8 mouse cellular contexts compared by ENCODE assay signal in genomic region chr8:83737852-83738562, GRCm38 (mm10). TPM values are rescaled to one million over a fixed set of nuclear protein-coding genes. Genes with fewer than 3 reads are reported as not detected.
A peak's percentile ranks its signal among the peaks of the same experiment; 100 is the strongest.
DNase-seq lines count a peak whose midpoint lies in the region; ATAC-seq and TF ChIP-seq lines count a peak whose summit lies in the region.

No protein-coding gene starts in this region.

- peak overlapping the region; percentile 6; the same call in 1 of the 2 replicates for H3K4me3 ChIP-seq in liver, adult 2 months (ENCODE audit: insufficient read depth, low read depth, low read length)

- WGBS in liver, adult 2 months, result 41% methylated on average over 4 of the region's 4 CpGs

- H3K9ac ChIP-seq in liver, adult 2 months (ENCODE audit: low read depth, low read length), result peak overlapping the region; percentile 29

- no peaks in the 10 kb centered on the region for H3K36me3 ChIP-seq in liver, adult 2 months (ENCODE audit: control insufficient read depth, insufficient read depth, low read length)

- TF ChIP-seq POLR2A in liver, adult 2 months (IDR thresholded peaks at IDR 0.05; ENCODE audit: extremely low read depth, insufficient read depth, low read length), result no peak

- peak; percentile 33 for DNase-seq in ovary, adult 18-20 months (ENCODE audit: low spot score)
- no peak for DNase-seq in ovary, postnatal 10 days (ENCODE audit: low spot score)
- DNase-seq in brain, adult 2 months (ENCODE audit: low read depth, low spot score), result peak; percentile 57
- DNase-seq in heart, postnatal 10 days, result peak; percentile 74 to 80
- peak; percentile 45 for DNase-seq in liver, adult 2 months (ENCODE audit: extremely low read depth, low read depth, low spot score)
- DNase-seq in skeletal muscle tissue, adult 2 months (ENCODE audit: low read depth, low spot score), result peak; percentile 74
- no peak for DNase-seq in cerebellum, adult 9-10 months

- TF ChIP-seq CTCF in liver, adult 2 months (IDR thresholded peaks at IDR 0.05; ENCODE audit: low read depth, low read length), result no peak

- H3K27me3 ChIP-seq in liver, adult 2 months (ENCODE audit: control insufficient read depth, insufficient read depth, low read length), result no peaks in the 10 kb centered on the region

- intact Hi-C loops in heart, postnatal 10 days (cut with DNase I), result no loop called here

- H3K4me1 ChIP-seq in liver, adult 2 months (ENCODE audit: control insufficient read depth, insufficient read depth, low read length), result peaks cover 8% of the 10 kb centered on the region

- peak overlapping the region; percentile 33 for H3K27ac ChIP-seq in liver, adult 2 months (replicated peaks; ENCODE audit: insufficient read depth, low read depth, low read length)

- H3K79me2 ChIP-seq in liver, adult 2 months (ENCODE audit: control insufficient read depth, insufficient read depth, low read length), result 0 out of 2 replicates have a peak, but pooled peaks cover 5% of the 10 kb centered on the region

- ATAC-seq in inflammation-experienced regulatory T-cells, adult 6 months, result no peak

RNA-seq across cellular contexts. Expression of gene Adgre5, which starts 3.1 kb away (rescaled TPM):
- total RNA-seq in heart, postnatal 10 days (2021), result 10 to 100 TPM; 66.0 to 68.1 TPM
- 20.8 and 21.2 TPM in 2 replicates for total RNA-seq in liver, adult 2 months (2014; rRNA removed)
- 9.7 and 17.9 TPM in 2 replicates for polyA plus RNA-seq in liver, adult 2 months (2012; rRNA removed)
- polyA plus RNA-seq in inflammation-experienced regulatory T-cells, adult 6 months (2017; shearing (Covaris generic)), result 100 to 1,000 TPM; 177 to 212 (median 210) TPM

RNA-seq across cellular contexts. Expression of gene Ddx39, which starts 23.0 kb away (rescaled TPM):
- total RNA-seq in heart, postnatal 10 days (2021), result 10 to 100 TPM; 37.5 to 38.4 TPM
- 13.5 and 19.2 TPM in 2 replicates for total RNA-seq in liver, adult 2 months (2014; rRNA removed)
- polyA plus RNA-seq in liver, adult 2 months (2012; rRNA removed), result 14.3 and 17.2 TPM in 2 replicates
- polyA plus RNA-seq in inflammation-experienced regulatory T-cells, adult 6 months (2017; shearing (Covaris generic)), result 100 to 1,000 TPM; 166 to 211 (median 167) TPM

RNA-seq across cellular contexts. Expression of gene Pkn1, which starts 39.0 kb away (rescaled TPM):
- total RNA-seq in heart, postnatal 10 days (2021), result 10 to 100 TPM; 58.9 to 66.7 TPM
- 17.3 and 20.1 TPM in 2 replicates for total RNA-seq in liver, adult 2 months (2014; rRNA removed)
- polyA plus RNA-seq in liver, adult 2 months (2012; rRNA removed), result 18.0 and 28.8 TPM in 2 replicates
- 10 to 100 TPM; 20.3 to 27.7 (median 24.6) TPM for polyA plus RNA-seq in inflammation-experienced regulatory T-cells, adult 6 months (2017; shearing (Covaris generic))

Comparison
In these comparisons a context has a peak if more than half of its experiments do, and no peak if none do; other contexts are left out.
1. DNase-seq: peak in ovary, adult 18-20 months (single experiment), brain, adult 2 months (single experiment), heart, postnatal 10 days (2 of 2), liver, adult 2 months (single experiment) and skeletal muscle tissue, adult 2 months (single experiment); none in ovary, postnatal 10 days (single experiment) and cerebellum, adult 9-10 months (single experiment).